Comparison of ENCODE assay signal across 8 mouse cellular contexts in the genomic region with DNA sequence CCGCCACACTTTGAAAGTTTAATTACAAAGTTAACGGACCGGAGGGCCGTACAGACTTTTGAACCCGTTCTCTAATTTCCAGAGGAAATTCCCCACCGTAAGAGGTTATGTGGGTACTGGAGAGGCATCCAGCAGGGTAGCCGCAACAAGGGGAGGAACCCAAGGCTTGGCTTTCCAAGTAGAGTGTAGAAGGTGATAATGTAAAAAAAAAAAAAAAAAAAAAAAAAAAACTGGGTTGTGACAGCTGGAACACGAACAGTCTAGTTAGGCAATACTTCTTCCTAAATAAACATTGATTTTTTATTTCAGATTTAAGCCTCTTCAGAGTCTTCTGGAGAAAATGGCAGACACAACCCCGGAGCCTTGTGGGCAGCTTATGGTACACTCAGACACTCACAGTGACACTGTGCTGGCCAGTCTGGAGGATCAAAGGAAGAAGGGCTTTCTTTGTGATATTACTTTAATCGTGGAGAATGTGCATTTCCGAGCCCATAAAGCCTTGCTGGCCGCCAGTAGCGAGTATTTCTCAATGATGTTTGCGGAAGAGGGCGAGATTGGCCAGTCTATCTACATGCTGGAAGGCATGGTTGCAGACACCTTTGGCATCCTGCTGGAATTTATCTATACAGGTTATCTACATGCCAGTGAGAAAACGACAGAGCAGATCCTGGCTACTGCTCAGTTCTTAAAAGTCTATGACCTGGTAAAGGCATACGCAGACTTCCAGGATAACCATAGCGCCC. TPM values are rescaled to one million over a fixed set of nuclear protein-coding genes. Genes with fewer than 3 reads are reported as not detected.
DNase-seq lines count a peak whose midpoint lies in the region; ATAC-seq and TF ChIP-seq lines count a peak whose summit lies in the region.

No protein-coding gene starts in this region.

- TF ChIP-seq CTCF in thymus, adult 2 months (IDR thresholded peaks at IDR 0.05; ENCODE audit: borderline replicate concordance, control insufficient read depth, extremely low read depth, insufficient read depth, low read length, poor library complexity) = no peak

- peaks cover 5% of the 10 kb centered on the region for H3K36me3 ChIP-seq in thymus, adult 2 months (ENCODE audit: control insufficient read depth, insufficient read depth, low read length)
- peaks cover 45% of the 10 kb centered on the region for H3K36me3 ChIP-seq in limb, embryonic 13.5 days
- 0 out of 2 replicates have a peak, but pooled peaks cover 11% of the 10 kb centered on the region for H3K36me3 ChIP-seq in stomach, embryonic 15.5 days

- peaks cover 21% of the 10 kb centered on the region for H3K4me1 ChIP-seq in thymus, adult 2 months (replicated peaks; ENCODE audit: control insufficient read depth, insufficient read depth, low read length)
- peaks cover 12% of the 10 kb centered on the region for H3K4me1 ChIP-seq in limb, embryonic 13.5 days
- H3K4me1 ChIP-seq in stomach, embryonic 15.5 days = peaks cover 5% of the 10 kb centered on the region; the same call in 1 of the 2 replicates

- peak overlapping the region; percentile 77 for H3K9ac ChIP-seq in limb, embryonic 13.5 days
- peak overlapping the region; percentile 73; the same call in 1 of the 2 replicates for H3K9ac ChIP-seq in stomach, embryonic 15.5 days

- H3K9me3 ChIP-seq in limb, embryonic 13.5 days = no peaks in the 10 kb centered on the region
- no peaks in the 10 kb centered on the region for H3K9me3 ChIP-seq in stomach, embryonic 15.5 days

- no peak overlapping the region for H3K27ac ChIP-seq in thymus, adult 2 months (ENCODE audit: control insufficient read depth, insufficient read depth, low read length)
- H3K27ac ChIP-seq in limb, embryonic 13.5 days = no peak overlapping the region
- no peak overlapping the region for H3K27ac ChIP-seq in stomach, embryonic 15.5 days

- no peak for TF ChIP-seq POLR2A in thymus, adult 2 months (IDR thresholded peaks at IDR 0.05; ENCODE audit: control insufficient read depth, extremely low read depth, insufficient read depth, low read length, poor library complexity)

- peak; percentile 26 for DNase-seq in cerebellum, adult 9-11 months
- DNase-seq in cerebellum, postnatal 4 days (ENCODE audit: low spot score in 2 of 2) = no peak
- no peak for DNase-seq in thymus, adult 2 months
- DNase-seq in thymus, postnatal 25 days = no peak
- no peak for DNase-seq in layer of hippocampus, adult 11-12 months (ENCODE audit: low spot score)
- no peak for DNase-seq in cerebellum, postnatal 25 days

- 53% methylated on average over 18 of the region's 18 CpGs for WGBS in thymus, adult 2 months
- 53% methylated on average over 18 of the region's 18 CpGs for WGBS in limb, embryonic 13.5 days
- 49% methylated on average over 18 of the region's 18 CpGs for WGBS in stomach, embryonic 15.5 days

- peak overlapping the region; percentile 81 for H3K4me3 ChIP-seq in thymus, adult 2 months (ENCODE audit: control insufficient read depth, insufficient read depth, low read length)
- peak overlapping the region; percentile 83 for H3K4me3 ChIP-seq in limb, embryonic 13.5 days
- peak overlapping the region; percentile 76 for H3K4me3 ChIP-seq in stomach, embryonic 15.5 days (replicated peaks)

- H3K4me2 ChIP-seq in limb, embryonic 13.5 days (replicated peaks) = peak overlapping the region; percentile 77
- peak overlapping the region; percentile 64 for H3K4me2 ChIP-seq in stomach, embryonic 15.5 days

- H3K27me3 ChIP-seq in thymus, adult 2 months (ENCODE audit: control insufficient read depth, insufficient read depth, low read length) = no peaks in the 10 kb centered on the region
- no peaks in the 10 kb centered on the region for H3K27me3 ChIP-seq in limb, embryonic 13.5 days
- H3K27me3 ChIP-seq in stomach, embryonic 15.5 days (replicated peaks) = no peaks in the 10 kb centered on the region

- 0 out of 2 replicates have a peak, but pooled peaks have one; percentile 6 for ATAC-seq in limb, embryonic 13.5 days (ENCODE audit: low FRiP score, low read depth)
- ATAC-seq in stomach, embryonic 15.5 days (ENCODE audit: insufficient read depth, low FRiP score, low read depth) = no peak

RNA-seq across cellular contexts. Expression of gene Zbtb24, which starts 0.8 kb away (rescaled TPM):
- 31.4 and 31.6 TPM in 2 replicates for polyA plus RNA-seq in thymus, adult 2 months (2012; rRNA removed)
- 20.7 and 21.1 TPM in 2 replicates for polyA plus RNA-seq in limb, embryonic 13.5 days (2015; fragmentation: Nextera tagmentation; extraction: Ambion mirVana)
- 15.0 and 17.3 TPM in 2 replicates for polyA plus RNA-seq in stomach, embryonic 15.5 days (2015; fragmentation: Nextera tagmentation; extraction: Ambion mirVana)

RNA-seq across cellular contexts. Expression of gene Mical1, which starts 25.2 kb away (rescaled TPM):
- 232 and 249 TPM in 2 replicates for polyA plus RNA-seq in thymus, adult 2 months (2012; rRNA removed)
- 50.6 and 53.7 TPM in 2 replicates for polyA plus RNA-seq in limb, embryonic 13.5 days (2015; fragmentation: Nextera tagmentation; extraction: Ambion mirVana)
- polyA plus RNA-seq in stomach, embryonic 15.5 days (2015; fragmentation: Nextera tagmentation; extraction: Ambion mirVana) = 27.8 and 33.3 TPM in 2 replicates

RNA-seq across cellular contexts. Expression of gene Smpd2, which starts 39.2 kb away (rescaled TPM):
- polyA plus RNA-seq in thymus, adult 2 months (2012; rRNA removed) = 134 and 141 TPM in 2 replicates
- 62.9 and 65.6 TPM in 2 replicates for polyA plus RNA-seq in limb, embryonic 13.5 days (2015; fragmentation: Nextera tagmentation; extraction: Ambion mirVana)
- polyA plus RNA-seq in stomach, embryonic 15.5 days (2015; fragmentation: Nextera tagmentation; extraction: Ambion mirVana) = 47.2 and 56.5 TPM in 2 replicates

RNA-seq across cellular contexts. Expression of gene Ppil6, which starts 39.3 kb away (rescaled TPM):
- polyA plus RNA-seq in thymus, adult 2 months (2012; rRNA removed) = 0.15 and 0.20 TPM in 2 replicates
- 0.84 and 1.1 TPM in 2 replicates for polyA plus RNA-seq in limb, embryonic 13.5 days (2015; fragmentation: Nextera tagmentation; extraction: Ambion mirVana)
- 0.85 and 0.95 TPM in 2 replicates for polyA plus RNA-seq in stomach, embryonic 15.5 days (2015; fragmentation: Nextera tagmentation; extraction: Ambion mirVana)
